Mouse (Mus musculus): ENCODE results near the gene Ndst2.

- no peak for TF ChIP-seq CTCF (IDR thresholded peaks at IDR 0.05; ENCODE audit: low read depth)
- no peak for TF ChIP-seq EP300 (IDR thresholded peaks at IDR 0.05; ENCODE audit: low read depth)
Observed at GRCm38 (mm10) chr14:20775661-20776060, 41.3 kb upstream of the Ndst2 start.

All from liver, postnatal 0 days (tissue).